Mouse (Mus musculus): Measurements from ENCODE around the gene Gabarapl2.
"Not testable (repeated sequence)": the region's sequence is repeated elsewhere in the genome, so short reads cannot be mapped to it uniquely, and the experiment has no call there.

The Gabarapl2 gene

DNA sequence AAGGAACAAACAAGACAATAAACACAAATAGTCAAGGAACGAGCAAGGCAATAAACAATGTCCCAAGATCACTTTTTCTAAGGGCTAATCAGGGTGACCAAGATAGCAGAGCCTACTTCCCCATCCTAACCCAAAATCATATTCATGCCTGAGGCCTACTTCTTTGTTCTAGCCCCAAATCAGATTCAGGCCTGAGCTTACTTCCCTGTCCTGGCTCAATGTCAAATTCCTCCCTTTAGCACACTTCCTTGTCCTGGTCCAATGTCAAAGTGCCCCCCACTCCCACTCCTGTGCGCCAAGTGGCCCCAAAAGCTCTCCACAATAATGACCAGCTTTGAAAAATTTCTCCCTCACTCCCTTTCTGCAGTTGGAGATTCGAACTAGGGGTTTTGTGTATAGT, 3.3 kb upstream of the Gabarapl2 start:
- in situ Hi-C loops (cut with MseI, MboI), result no loop called here

DNA sequence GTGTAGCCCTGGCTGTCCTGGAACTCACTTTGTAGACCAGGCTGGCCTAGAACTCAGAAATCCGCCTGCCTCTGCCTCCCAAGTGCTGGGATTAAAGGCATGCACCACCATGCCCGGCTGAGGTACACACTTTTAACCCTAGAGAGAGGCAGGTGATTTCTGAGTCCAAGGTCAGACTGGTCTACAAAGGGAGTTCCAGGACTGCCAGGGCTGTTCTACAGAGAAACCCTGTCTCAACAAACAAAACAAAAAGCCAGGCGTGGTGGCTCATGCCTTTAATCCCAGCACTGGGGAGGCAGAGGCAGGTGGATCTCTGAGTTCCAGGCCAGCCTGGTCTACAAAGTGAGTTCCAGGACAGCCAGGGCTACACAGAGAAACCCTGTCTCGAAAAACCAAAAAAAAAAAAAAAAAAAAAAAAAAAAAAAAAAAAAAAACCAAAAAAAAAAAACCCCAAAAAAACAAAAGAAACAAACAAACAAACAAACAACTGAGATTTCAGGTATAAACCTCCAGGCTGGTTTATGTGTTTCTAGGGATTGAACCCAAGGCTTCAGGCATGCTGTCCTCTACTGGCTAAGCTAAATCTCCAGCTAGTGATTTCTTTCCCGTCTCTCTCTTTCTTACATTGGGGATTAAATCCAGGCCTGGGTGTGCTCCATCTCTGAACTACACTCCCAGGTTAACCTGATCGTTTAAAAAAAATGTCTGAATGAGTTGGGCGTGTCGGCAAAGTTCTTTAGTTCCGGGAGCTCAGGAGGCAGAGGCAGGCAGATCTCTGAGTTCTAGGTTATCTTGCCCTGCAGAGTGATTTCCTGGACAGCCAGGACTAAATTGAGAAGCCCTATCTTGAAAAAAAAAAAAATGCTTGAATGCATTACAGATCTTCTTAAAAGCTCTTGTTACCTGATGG, 2.2 kb upstream of the Gabarapl2 start:
- in situ Hi-C loops (cut with MseI, MboI), result not testable (repeated sequence)

DNA sequence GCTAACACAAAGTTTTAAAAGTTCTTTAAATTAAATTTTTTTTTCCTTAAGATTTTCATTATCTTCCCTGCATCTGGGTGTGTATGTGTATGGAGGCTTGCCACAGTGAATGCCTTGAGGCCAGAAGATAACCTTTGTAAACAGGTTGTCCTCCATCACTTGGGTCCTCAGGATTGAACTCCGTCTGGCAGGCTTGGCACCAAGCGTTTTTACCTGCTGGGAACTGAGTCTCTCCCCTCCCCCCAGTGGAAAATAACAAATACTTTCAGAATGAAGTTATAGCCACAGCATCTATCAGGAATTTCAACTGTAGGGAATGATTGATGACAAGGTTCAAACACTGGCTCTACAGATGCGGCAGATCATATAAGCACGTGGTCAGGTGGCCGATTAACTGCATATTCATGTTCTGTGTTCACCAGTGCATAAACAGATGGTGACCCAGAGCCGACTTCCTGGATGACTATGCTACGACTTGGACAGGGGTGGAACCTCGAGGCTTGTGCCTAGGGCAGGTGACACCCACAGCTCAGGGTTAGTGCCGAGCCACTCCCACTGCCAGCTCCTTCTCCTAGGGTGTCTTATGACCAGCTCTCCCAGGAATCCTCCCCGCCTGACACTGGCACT, 874 bp upstream of the Gabarapl2 start:
- in situ Hi-C loops (cut with MseI, MboI), result no loop called here

DNA sequence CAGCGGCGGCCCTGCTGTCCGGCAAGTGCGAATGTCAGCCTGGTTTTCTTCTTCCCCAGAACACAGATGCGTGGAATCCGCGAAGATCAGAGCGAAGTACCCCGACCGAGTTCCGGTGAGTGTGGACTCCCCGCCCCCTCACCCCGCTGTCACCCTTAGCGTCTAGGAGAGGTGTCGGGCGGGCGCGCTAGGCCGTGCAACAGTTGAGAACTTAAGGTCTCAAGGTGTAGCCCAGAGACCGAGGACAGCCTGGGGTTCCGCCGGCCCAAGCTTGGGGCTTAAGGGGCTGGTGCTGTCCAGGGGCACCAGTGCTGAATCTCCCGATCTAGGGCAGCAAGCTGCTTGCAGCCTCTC, 575 bp downstream of the Gabarapl2 start:
- in situ Hi-C loops (cut with MseI, MboI), result no loop called here

DNA sequence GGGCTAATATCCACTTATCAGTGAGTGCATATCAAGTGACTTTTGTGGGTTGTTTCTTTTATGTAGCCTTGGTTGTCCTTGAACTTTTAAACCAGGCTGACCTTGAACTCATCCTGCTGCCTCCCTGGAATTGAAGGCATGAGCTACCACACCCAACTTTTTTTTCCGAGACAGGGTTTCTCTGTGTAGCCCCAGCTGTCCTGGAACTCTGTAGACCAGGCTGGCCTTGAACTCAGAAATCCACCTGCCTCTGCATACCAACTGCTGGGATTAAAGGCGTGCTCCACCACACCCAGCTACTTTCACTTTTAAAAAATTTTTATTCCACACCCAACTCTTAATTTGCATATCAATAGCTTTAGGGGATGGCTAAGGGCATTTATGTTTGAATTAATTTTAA, 3.0 kb downstream of the Gabarapl2 start:
- in situ Hi-C loops (cut with MseI, MboI), result no loop called here

DNA sequence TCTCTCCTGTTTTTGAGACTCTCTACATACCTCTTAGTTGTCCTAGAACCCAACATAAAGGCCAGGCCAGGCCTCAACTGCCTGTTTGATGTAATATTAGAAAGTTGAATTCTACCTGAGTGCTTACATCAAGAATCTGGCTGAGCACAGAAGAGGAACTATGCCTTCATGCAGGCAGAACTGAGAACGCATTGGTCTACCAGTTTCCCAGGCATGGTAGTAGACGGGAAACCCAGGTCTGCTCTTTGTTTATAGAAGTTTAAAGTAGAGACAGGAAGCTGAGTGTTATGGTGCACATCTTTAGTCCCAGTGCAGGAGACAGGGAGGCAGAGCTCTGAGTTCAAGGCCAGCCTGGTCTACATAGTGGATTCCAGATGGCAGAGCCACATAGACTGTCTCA, 6.6 kb downstream of the Gabarapl2 start:
- in situ Hi-C loops (cut with MseI, MboI), result no loop called here

DNA sequence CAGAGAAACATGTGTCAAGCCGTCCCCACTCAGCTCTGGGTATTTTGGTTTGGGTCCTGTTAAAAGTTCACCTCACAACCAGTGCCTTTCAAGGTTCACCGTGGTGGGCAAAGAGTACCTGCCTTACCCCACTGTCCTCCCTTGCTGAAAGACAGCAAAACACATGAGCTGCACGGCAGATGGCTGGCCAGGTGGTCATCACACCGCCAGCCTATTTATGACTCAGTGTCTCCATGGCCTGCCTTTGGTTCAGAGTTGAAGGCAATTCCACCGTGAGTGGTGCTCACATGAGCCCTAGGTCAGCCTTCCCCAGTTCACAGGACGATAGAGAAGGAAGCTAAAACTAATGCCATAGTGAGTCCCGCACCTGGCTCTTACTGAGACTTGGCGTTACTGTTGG, 7.5 kb downstream of the Gabarapl2 start:
- in situ Hi-C loops (cut with MseI, MboI), result no loop called here

DNA sequence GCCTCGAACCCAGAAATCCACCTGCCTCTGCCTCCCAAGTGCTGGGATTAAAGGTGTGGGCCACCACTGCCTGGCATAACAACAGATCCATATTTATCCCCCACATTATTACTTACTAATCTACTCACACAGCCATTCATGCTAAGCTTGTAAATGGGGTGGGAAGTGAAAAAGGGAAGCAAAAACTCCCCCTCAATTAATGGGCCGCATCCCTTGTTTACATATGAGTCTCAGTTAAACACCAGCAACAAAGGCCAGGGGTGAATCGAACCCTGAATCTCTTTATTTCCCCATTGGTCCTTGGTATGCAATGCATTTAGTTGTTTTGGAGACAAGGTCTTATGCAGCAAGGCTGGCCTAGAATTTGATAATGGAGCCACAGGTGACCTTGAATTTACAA, 10.3 kb downstream of the Gabarapl2 start:
- in situ Hi-C loops (cut with MseI, MboI), result no loop called here

DNA sequence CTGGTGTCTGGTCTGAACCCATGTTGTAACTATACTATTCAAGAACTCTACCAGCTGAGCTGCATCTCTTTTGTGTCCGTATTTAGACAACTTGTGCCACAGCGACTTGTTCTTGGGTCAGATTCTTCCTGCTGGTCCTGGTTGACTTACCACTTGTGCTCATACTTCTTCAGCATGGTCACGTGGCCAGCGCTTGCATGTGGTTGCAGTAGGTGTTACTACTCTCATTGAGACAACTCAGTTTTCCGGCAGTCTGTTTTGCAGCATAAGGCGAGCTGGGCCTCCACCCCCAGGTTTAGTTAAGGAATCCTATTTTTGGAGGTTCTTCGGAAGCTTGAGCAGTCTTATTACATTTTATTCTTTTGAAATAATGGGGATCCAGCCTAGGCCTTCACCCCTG, 10.8 kb downstream of the Gabarapl2 start:
- in situ Hi-C loops (cut with MseI, MboI), result no loop called here

DNA sequence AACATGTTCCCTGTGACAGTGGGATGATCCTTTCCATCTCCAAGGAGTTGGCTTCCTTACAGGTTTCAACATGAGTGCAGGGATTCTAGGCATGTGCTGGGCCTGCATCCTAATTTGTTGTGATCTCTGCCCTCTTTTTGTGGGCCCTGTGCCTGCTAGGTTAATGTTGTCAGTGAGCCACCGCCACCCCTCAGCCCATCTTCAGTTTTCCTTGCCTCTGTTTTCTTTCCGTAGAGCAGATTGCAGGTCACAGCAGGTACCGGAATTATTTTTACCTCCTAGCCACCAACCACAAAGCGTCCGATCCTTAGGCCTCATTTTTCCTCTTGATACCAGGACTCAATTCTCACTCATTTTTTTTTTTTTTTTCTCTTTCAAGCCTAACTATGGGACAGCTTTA, 11.4 kb downstream of the Gabarapl2 start:
- in situ Hi-C loops (cut with MseI, MboI), result no loop called here

DNA sequence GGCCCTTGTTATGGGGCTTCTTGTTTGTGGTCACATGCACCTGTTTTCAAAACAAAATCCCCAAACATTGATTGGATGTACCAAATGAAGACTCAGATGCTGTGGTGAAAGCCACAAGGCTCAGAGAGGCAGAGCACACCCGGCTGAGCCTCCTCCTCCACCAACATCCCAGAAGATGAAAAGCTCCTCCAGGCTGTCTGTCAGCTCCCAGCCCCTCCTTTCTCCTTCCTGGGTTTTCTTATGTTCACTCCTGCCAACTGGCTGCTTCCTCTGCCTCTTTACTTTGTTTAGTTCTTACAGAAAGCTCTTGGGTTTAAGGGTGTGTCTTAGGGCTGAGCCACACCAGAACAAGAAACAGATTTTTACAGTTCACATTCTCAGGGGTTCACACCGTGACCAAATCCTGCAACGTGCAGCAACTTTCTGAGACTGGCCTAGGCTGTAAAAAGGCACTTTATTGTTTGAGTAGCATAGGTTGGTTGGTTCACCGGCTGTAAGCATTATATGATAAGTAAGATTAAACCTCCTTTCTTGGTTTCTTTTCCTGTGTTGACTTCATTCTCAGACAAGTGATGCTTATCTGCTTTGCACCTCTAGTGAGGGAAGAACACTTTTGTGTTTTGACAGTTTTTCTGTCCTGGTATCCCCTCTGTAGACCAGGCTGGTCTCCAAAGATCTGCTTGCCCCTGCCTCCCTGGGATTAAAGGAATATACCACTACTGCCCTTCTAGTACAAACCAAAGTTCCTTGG, 14.5 kb downstream of the Gabarapl2 start:
- in situ Hi-C loops (cut with MseI, MboI), result no loop called here

DNA sequence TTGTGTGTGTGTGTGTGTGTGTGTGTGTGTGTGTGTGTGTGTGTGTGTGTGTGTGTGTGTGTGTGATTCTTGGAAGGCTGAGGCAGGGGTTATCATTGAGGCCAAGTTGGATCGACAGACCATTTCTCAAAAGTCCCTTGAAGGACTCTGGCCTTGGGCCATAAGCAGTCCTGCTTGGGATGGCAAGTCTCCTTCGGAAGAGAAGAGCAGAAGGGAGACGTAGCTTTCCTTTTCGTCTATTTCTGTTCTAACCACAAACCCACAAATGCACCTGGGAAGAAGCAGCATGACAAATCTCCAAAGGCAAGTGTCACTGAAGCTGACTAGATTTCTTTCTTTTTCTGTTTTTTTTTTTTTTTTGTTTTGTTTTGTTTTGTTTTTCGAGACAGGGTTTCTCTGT, 15.4 kb downstream of the Gabarapl2 start:
- in situ Hi-C loops (cut with MseI, MboI), result no loop called here

DNA sequence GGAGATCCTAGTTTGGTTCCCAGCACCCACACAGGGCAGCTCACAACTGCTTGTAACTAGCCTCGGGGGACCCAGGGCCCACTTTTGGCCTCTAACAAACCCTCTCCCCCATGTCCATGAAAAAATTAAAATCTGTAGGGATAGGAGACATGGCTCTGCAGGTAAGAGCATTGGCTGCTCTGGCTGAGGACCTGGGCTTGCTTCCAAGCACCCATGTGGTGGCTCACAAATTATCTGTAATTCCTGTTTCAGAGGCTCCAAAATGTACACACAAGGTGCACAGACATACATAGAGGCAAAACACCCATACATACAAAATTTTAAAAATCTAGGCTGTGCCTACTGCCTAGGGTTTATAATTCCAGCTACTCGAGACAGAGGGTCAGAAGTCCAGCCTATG, 16.7 kb downstream of the Gabarapl2 start:
- in situ Hi-C loops (cut with MseI, MboI), result no loop called here

DNA sequence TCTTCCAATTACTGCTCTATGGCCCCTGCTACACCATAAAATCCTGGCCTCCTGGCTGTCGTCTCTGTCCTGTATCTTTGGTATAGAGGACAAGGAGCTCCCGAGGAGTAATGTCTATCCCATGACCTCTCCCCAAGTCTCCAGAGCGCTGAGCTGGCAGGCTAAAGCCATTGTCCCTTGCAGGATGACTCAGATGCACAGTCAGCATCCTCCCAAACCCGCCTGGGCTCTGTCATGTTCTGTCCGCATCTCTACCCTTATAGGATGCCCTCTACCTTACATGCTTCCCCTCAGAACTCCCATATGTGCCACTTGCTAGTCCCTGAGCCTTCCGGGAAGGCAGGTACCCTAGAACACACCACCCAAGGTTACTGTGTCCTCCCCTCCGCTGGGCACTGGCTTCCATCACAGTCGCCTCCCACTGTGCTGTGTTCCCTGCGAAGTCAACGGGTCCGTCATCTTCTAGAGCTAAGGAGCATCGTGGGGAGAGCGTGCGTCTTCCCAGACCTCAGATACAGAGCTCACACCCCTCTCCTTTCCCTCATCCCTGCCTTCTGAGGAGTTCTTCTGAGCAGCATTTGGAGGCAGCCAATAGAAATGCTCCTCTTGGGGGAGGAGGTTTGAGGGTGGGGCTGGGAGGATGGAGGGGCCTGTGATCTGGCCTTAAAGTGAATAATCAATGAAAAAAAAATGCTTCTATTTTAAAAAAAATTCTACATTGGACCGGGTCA, 20.3 kb downstream of the Gabarapl2 start:
- in situ Hi-C loops (cut with MseI, MboI), result no loop called here

DNA sequence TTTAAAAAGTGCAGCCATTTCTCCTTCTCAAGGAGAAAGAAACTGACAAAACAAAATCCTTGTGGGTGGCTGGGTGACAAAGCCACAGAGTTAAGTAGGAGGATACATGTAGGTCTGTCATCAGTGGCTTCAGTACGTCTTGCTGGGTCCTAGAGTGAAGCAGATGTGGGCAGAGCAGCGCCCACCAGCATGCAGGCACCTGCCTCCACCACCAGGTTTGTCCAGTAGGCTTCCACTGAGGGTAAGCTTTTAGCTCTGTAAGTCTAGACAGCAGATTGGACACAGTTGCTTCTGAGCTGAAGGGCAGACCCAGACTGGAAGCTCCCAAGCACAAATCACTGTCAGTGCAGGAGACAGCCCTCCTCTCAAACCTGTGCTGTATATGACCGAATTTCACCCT, 20.8 kb downstream of the Gabarapl2 start:
- in situ Hi-C loops (cut with MseI, MboI), result no loop called here

DNA sequence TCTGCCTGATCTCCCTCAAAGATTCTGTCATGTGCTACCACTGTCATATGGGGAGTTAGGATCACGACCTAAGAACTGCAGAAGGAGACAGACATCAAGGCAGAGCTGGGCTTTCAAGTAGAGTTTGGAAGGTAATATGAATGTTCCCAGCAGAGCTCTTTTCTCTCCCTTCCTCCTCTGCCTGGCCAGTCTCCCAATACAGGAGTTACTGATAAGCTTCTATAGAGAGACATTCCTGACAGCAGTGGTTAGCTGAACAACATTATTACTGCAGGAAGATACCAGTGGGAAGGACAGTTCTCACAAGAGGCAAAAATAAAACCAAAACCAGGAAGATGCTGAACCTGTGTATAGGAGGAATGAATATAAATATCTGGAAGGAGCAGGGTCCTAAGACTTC, 22.1 kb downstream of the Gabarapl2 start:
- in situ Hi-C loops (cut with MseI, MboI), result no loop called here

DNA sequence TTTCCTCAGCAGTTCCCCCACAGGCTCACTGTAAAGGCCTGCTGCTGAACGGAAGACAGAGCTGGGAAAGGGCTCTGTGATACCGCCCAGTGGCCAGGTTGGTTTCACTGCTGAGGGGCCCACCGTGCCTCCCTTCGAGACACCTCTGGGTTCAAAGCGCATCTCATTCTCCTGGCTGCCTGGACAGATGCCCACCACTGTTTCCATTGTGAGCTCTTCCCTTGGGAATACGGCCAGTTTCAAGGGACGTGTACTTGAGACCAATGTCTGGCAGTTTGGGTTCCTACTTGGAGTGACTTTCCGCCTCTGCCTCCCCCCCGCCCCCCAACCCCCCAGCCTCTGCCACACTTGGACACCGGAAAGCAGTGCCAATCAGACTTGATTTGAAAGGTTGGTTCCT, 22.6 kb downstream of the Gabarapl2 start:
- in situ Hi-C loops (cut with MseI, MboI), result no loop called here

DNA sequence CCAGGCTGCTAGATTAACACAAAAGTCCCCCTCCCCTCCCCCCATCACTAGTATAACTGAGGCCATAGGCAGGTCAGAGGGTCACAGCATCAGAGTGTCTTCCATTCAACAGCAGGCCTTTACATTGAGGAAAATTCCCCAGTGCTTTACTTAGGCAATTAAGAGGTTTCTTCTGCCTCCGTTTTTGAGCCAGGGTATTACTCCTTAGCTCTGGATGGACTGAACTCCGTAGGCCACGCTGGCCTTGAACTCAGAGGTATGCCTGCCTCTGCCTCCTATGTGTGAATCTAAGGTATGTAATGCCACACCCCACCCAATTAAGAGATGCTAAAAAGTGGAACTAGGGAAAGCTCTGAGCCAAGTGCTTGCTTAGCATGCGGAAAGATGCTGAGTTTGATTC, 23.0 kb downstream of the Gabarapl2 start:
- in situ Hi-C loops (cut with MseI, MboI), result no loop called here

DNA sequence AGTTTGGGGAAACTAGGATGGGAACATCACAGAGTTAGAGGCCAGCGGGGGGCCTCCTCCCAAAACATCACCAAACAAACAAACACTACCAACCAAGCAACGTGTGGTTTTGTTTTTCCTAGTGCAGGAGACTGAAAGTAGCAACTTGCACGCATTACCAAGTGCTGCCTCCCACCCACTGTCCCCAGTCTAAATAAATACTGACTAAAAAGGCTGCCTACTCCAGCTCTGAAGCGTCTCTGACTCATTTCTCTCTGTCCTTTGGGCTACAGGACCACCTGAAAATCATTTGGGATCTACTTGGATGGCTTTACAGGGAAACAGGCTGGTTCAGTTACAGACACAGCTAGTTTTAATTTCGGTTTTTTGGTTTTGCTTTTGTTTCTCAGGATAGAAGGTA, 23.8 kb downstream of the Gabarapl2 start:
- in situ Hi-C loops (cut with MseI, MboI), result no loop called here

DNA sequence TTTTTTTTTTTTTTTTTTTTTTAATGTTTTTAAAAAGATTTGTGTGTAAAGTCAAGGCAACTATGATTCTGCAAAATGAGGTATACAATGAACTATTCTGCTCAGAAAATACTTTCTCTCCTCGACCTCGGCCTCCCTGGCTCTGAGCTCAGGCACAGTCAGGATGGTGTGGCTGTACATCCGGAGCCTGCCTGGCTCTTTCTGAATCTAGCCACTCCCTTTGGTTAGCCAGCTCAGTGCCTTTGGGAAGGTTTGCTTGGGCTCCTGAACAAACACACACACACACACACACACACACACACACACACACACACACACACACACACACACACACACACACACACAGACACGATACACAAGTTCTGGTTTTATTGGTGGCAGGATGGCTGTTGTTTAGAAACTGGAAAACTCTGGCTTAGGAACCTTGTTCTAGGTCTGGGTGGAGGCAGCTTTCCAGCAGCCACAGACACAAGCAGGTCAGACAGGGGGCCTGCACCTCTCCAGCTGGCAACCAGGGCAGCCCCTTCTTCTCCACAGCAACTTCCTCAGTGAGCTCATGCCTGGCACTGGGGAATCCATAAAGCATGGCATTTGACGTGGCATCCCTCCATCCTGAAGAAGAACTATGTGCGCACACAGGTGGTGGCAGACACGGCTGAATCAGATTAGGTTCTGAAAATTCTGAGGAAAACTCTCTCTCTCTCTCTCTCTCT, 24.5 kb downstream of the Gabarapl2 start:
- in situ Hi-C loops (cut with MseI, MboI), result no loop called here

DNA sequence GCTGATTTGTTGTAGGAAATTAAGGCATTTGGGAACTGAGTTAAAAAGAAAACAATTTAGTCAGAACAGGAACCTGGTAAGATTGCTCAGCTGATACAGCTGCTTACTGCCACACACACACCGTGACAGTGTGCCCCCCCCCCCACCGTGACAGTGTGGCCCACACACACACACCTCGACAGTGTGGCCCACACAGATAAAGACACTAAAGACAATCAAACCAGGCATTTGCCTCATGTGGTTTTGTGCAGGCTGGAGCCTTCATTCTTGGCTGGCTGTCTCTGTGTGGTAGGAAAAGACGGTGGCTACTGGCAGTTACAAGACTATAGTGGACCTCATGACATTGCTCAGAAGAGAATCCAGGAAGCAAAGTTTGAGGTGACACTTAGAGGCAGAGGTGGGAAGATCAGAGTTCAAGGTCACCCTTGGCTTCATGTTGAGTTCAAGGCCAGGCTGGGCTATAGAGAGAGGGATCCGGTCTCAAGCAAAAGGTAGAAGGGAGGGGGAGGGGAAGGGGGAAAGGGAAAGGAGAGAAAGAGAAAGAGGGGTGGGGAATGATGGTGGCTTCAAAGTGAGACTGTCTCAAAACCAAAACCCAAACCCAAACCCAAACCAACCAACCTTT, 26.9 kb downstream of the Gabarapl2 start:
- in situ Hi-C loops (cut with MseI, MboI), result no loop called here

Measured in mouse trophoblast stem cell (cell line).